Mouse (Mus musculus) adrenal gland (tissue): ENCODE results near the gene Gm3002.
"Not testable (repeated sequence)": the region's sequence is repeated elsewhere in the genome, so short reads cannot be mapped to it uniquely, and the experiment has no call there.

Experiments
- intact Hi-C: fragments of 180-260 bp; cut with DNase I; formaldehyde crosslinking; loops from one replicate; pipeline ENCODE4 v1.15.1; 2025
- long read RNA-seq, 2 experiments: library from polyadenylated mRNA; unstranded; transcript quantifications; one replicate each; pipeline ENCODE4 v2.0.0; 2020; ENCODE audit warnings: borderline replicate concordance in 1 of 2; ENCODE audit not compliant: insufficient replicate concordance in 1 of 2

Gm3002 gene
- long read RNA-seq, experiment 1: 0 reads
- long read RNA-seq, experiment 2: 0 reads

DNA sequence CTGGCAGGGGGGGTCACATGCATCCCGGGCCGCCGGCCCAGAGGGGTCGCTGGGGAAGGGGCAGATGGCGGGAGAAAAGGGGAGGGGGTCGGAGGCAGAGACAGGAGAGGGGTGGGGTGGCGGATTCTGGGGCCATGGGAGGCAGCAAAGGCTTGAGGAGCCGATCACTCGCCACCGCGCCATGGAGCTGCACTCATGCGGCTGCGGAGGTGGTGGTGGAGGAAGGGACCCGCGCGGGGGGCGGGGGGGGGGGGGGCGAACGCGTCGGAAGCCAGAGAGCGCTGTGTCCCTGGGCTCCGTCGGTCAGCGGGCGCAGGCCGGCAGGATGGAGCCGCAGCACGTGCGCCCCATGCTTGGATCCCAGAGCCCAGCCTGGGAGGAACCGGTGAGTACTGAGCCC, at the start of gene Gm3002:
Gene Gm3002 (plus strand): TSS at position 301 of the 400 bp plus-strand sequence.
- intact Hi-C loops: not testable (repeated sequence)

DNA sequence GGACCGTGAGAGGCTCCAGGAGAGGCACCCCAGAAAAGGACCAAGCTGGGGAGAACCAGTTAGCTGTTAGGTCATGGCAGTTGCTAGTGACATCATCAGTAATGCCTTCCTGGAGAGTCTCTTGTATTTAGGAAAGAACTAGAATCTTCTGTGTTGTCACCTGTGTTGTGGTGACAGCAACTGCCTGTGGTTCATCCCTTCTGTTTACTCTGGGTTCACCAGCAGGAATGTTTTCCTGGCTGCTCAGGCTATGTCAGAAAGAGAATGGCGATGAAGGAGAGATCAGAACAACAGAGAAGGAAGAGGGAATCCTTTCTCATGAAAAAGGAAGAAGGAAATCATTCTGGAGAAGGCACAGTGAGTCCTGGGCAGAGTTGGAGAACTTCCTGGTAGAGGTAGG, 36.1 kb downstream of the Gm3002 start, which contains the start of gene Gm3033:
Gene Gm3033 (plus strand): TSS at position 301 of the 400 bp plus-strand sequence.
- intact Hi-C loops: not testable (repeated sequence)

DNA sequence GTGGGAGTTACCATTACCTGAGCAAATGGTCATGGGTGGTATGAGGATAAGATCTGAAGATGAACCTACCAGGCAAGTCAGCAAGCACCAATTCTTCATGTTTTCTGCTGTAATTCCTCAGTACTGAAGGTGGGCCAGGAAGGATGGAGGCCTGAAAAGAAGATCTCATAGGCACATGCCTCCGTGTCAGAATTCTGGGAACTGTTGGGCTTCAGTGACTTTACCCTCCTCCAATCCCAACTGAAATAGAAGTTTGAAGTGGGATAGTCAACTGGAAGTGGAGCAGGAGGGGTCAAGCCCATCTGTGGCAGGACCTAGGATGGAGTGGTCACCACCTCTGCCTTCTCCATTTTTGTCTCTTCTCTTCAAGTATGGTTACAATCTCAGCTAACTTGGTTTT, 74.0 kb downstream of the Gm3002 start, which contains the start of gene Gm2916:
Gene Gm2916 (plus strand): TSS at position 301 of the 400 bp plus-strand sequence.
- intact Hi-C loops: not testable (repeated sequence)

- intact Hi-C loops: not testable (repeated sequence)
These were observed 121.6 kb downstream of the Gm3002 start, which contains the start of gene Gm3029 for GRCm38 (mm10) chr14:3931456-3931855. Gm3029 (plus strand) TSS chr14:3931756.

GRCm38 (mm10) chr14:3963247-3963646, 153.4 kb downstream of the Gm3002 start, which contains the start of gene Gm3095:
Gm3095 (plus strand) TSS chr14:3963547.
- intact Hi-C loops: not testable (repeated sequence)

DNA sequence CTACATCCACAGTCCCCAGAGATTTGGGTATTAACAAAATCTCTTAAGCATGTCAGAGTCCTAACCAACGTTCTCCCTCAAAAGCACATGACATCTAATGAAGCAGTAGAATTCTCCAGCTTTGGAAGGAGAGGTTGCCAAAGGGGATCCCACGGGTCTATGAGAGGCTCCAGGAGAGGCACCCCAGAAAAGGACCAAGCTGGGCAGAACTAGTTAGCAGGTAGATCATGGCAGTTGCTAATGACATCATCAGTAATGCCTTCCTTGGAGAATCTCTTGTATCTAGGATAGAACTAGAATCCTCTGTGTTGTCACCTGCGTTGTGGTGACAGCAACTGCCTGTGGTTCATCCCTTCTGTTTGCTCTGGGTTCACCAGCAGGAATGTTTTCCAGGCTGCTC, 188.2 kb downstream of the Gm3002 start, which contains the start of gene Gm3099:
Gene Gm3099 (plus strand): TSS at position 301 of the 400 bp plus-strand sequence.
- intact Hi-C loops: not testable (repeated sequence)
